In genomic region chr4:85106961-85107360, GRCm38 (mm10) we compare ENCODE assay signal across 24 mouse cellular contexts.
"Had no signal": no experiment of that assay in that cellular context is flagged by ENCODE, and none has a peak within 500 bp of the region (broad histone marks: within the 10 kb centered on the region; RNA-seq: fewer than 3 reads in every experiment).

No protein-coding gene starts in this region.

- H3K27ac ChIP-seq: heart, embryonic 10.5 days; hindbrain, embryonic 13.5 days; hindbrain, embryonic 15.5 days; hindbrain, postnatal 0 days; kidney, embryonic 15.5 days; kidney, postnatal 0 days; limb, embryonic 13.5 days; limb, embryonic 15.5 days; liver, embryonic 12.5 days had no signal

- H3K27me3 ChIP-seq: heart, embryonic 12.5 days; hindbrain, embryonic 13.5 days; hindbrain, embryonic 15.5 days; kidney, embryonic 15.5 days; limb, embryonic 13.5 days; limb, embryonic 15.5 days; liver, embryonic 12.5 days had no signal

- H3K9me3 ChIP-seq: heart, embryonic 10.5 days; heart, embryonic 12.5 days; hindbrain, embryonic 13.5 days; hindbrain, embryonic 15.5 days; kidney, embryonic 15.5 days; limb, embryonic 13.5 days; limb, embryonic 15.5 days; liver, embryonic 12.5 days had no signal

- H3K4me3 ChIP-seq: heart, embryonic 10.5 days; heart, embryonic 12.5 days; hindbrain, embryonic 13.5 days; hindbrain, embryonic 15.5 days; kidney, embryonic 15.5 days; limb, embryonic 13.5 days; limb, embryonic 15.5 days; liver, embryonic 12.5 days had no signal

- ATAC-seq: hindbrain, postnatal 0 days; intestine, embryonic 16.5 days; liver, embryonic 12.5 days had no signal

- H3K4me1 ChIP-seq: heart, embryonic 10.5 days; heart, embryonic 12.5 days; hindbrain, embryonic 13.5 days; hindbrain, embryonic 15.5 days; kidney, embryonic 15.5 days; limb, embryonic 13.5 days; limb, embryonic 15.5 days; liver, embryonic 12.5 days had no signal

- H3K36me3 ChIP-seq: heart, embryonic 10.5 days; hindbrain, embryonic 13.5 days; hindbrain, embryonic 15.5 days; kidney, embryonic 15.5 days; limb, embryonic 15.5 days; liver, embryonic 12.5 days had no signal

- DNase-seq: gastrocnemius, postnatal 14 days; gastrocnemius, postnatal 36 days; heart, adult 18-20 months; heart, postnatal 10 days; heart, postnatal 4 days; kidney, adult 11 months; kidney, adult 2 months; kidney, adult 9 months; kidney, postnatal 14 days; kidney, postnatal 36 days; layer of hippocampus, adult 9-11 months; layer of hippocampus, postnatal 36 days; left cerebral cortex, postnatal 4 days had no signal
